Mouse (Mus musculus) thymus, postnatal 36 days (tissue): ENCODE data around the gene Narfl.
"Not testable (repeated sequence)": the region's sequence is repeated elsewhere in the genome, so short reads cannot be mapped to it uniquely, and the experiment has no call there.

ENCODE experiments used
- DNase-seq, 2 experiments: peaks; one replicate each; pipeline ENCODE4 v3.0.0; 2022; ENCODE audit warnings: mixed read lengths in 2 of 2

Narfl gene

GRCm38 (mm10) chr17:25773549-25774120 is at the start of gene Narfl:
TSS of gene Narfl (plus strand) at chr17:25773776.
- DNase-seq, result peak; percentile 95 to 97

DNA sequence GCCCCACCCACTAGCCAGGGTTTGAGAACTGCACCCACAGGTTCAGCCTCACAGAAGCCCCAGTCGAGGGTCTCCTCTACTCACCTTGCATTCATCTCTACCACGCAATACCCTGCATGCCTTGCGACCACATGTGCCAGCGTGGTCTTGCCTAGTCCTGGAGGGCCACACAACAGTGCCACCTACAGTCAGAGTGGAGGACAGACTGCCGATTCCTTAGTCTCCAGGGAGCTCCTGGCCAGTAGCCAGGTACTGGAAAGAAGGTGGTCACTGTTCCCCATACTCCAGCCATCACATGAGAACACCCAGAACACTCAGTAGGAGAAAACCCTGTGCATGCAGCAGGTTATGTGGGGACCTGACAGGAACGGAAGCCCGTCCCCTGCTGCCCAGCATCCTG is 49.7 kb upstream of the Narfl start:
- DNase-seq, result no peak

- no peak for DNase-seq
These were observed 48.3 kb upstream of the Narfl start for GRCm38 (mm10) chr17:25725264-25725663.

DNA sequence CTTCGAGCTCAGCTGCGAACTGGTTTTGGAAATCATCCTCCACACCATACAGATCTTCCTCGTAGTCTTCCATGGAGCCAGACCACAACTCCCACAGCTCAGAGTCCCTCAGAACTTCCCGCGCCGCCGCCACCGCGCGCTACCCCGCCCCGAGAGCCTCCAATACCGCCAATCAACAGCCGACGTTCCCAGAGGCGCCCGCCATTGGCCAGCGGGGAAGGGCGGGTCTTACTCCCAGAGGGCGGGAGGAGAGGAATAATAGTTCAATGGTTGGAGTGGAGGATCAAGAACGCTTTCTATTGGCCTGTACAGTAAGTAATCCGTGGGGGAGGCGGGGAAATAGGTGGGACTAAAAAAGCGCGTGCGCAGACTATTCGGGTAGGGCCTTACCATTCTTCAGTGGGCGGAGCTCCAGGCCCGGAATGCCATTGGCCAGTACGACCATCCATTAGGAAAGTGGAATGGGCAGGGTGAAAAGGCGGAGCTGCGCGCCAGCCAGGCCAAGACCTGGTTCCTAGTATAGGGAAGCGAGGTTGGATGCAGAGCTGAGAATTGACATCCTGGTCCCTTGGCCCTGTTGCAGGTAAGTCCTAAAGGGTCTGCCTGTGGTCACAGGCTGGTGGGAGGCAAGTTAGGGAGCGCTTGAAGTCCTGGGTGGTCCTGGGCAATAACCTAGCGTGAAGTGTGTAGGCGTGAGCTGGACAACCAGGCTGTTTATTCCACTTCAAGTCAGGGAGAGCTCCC is 46.1 kb upstream of the Narfl start, which contains the start of the genes Chtf18 and Rpusd1:
Gene Chtf18, minus strand, starts transcription at position 155 of the 744 bp plus-strand sequence.
Gene Rpusd1, plus strand, starts transcription at position 406 of the 744 bp plus-strand sequence.
- DNase-seq, result peak; percentile 96 to 98

GRCm38 (mm10) chr17:25728009-25728270 is 45.6 kb upstream of the Narfl start:
- DNase-seq, result no peak

- peak; percentile 75 to 76 for DNase-seq
These were observed 41.5 kb upstream of the Narfl start for GRCm38 (mm10) chr17:25732082-25732481.

- no peak for DNase-seq
These were observed 38.3 kb upstream of the Narfl start for GRCm38 (mm10) chr17:25735246-25735645.

- no peak for DNase-seq
These were observed 37.8 kb upstream of the Narfl start, which contains the start of gene Mslnl for GRCm38 (mm10) chr17:25735745-25736144. TSS of gene Mslnl (plus strand) at chr17:25736042.

- no peak for DNase-seq
These were observed 34.7 kb upstream of the Narfl start for GRCm38 (mm10) chr17:25738861-25739260.

DNA sequence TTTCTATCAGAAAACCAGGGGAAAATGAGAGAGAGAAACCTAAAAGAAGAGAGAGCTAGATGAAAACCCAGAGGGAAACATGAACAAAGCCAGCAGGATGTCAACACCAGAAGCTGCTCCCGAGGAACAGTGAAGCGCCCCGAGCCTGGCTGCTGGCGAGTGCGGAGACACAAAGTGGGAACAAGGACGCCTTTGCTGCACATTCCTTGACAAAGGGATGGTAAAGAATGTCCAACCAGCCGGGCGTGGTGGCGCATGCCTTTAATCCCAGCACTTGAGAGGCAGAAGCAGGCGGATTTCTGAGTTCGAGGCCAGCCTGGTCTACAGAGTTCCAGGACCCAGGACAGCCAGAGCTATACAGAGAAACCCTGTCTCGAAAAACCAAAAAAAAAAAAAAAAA is 32.1 kb upstream of the Narfl start:
- DNase-seq, result not testable (repeated sequence)

- no peak for DNase-seq
These were observed 29.7 kb upstream of the Narfl start for GRCm38 (mm10) chr17:25743831-25744230.

- no peak for DNase-seq
These were observed 29.3 kb upstream of the Narfl start for GRCm38 (mm10) chr17:25744311-25744710.

GRCm38 (mm10) chr17:25748238-25748637 is 25.3 kb upstream of the Narfl start:
- no peak for DNase-seq

DNA sequence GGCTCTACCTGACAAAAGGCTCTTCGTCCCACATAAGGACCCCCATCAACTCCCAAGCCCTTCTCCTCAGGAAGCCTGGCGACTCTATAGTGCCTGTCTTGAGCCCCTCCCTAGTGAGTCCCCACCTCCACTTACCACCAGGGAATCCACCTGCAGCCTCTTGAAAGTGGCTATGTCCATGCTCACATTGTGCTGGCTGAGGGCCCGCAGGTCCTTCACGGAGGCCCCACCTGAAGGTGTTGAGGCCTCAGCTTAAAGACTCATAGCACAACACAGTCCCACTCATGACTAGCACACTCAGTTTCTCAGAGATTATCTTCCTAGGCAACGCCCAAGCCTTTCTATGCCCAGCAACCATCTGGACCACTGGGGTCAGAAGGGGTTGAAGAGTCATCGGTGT is 24.3 kb upstream of the Narfl start:
- DNase-seq, result no peak

GRCm38 (mm10) chr17:25751446-25751845 is 22.1 kb upstream of the Narfl start:
- no peak for DNase-seq

DNA sequence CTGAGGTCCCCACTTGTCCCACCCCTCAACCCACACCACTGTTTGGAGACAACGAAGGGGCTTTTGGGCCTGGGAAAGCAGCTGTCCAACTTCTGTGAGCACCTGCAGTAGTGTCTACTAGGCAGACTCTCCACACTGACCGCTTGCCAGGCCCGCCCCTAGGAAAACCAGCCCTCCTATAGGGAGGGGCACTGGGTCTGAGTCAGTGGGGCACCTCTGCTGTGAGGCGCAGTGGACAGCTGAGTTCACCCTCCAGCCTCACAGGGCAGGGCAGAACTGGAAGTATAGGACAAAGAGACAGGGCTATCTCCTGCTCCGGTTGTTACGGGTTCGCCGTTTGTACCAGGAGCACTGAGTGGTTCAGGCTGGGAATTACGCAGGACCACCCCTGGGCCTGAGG is 19.3 kb upstream of the Narfl start, which contains the start of gene Msln:
Gene Msln, minus strand, starts transcription at position 138 of the 400 bp plus-strand sequence.
- no peak for DNase-seq

GRCm38 (mm10) chr17:25755086-25755485 is 18.5 kb upstream of the Narfl start:
- DNase-seq, result no peak

DNA sequence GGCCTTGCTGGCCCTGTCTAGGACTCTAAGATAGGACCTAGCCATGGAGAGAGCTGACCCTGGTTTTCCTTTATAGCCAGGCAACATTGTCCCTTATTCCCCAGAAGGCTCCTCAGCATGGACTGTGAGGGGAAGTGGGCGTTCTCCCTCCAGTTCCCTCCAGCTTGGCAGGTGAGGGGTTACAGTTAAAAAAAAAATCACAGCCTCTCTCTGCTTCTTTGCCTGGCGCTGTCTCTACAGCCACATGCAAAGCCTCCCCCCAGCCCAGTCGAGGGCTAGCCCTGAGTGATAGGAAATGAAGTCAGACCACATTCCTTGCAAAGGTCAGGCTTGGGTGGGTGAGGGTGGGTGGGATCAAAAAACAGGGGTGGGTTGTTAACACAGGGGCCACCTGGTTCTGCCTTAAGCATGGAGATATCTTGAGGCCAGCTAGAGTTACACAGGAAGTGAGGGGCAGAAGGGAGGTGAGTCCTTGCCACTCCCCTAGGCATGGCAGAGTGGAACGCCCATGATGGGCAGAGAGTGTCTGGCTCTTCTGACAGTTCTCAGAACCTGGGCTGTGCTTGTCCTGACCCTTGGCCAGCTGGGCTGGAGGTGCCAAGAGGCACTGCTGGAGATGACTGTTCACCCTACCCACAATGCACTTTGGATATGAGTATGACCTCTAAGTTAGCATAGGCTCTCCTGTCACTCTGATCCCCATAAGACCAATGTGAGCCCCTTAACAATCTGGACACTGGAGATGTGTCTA is 17.8 kb upstream of the Narfl start:
- no peak for DNase-seq

DNA sequence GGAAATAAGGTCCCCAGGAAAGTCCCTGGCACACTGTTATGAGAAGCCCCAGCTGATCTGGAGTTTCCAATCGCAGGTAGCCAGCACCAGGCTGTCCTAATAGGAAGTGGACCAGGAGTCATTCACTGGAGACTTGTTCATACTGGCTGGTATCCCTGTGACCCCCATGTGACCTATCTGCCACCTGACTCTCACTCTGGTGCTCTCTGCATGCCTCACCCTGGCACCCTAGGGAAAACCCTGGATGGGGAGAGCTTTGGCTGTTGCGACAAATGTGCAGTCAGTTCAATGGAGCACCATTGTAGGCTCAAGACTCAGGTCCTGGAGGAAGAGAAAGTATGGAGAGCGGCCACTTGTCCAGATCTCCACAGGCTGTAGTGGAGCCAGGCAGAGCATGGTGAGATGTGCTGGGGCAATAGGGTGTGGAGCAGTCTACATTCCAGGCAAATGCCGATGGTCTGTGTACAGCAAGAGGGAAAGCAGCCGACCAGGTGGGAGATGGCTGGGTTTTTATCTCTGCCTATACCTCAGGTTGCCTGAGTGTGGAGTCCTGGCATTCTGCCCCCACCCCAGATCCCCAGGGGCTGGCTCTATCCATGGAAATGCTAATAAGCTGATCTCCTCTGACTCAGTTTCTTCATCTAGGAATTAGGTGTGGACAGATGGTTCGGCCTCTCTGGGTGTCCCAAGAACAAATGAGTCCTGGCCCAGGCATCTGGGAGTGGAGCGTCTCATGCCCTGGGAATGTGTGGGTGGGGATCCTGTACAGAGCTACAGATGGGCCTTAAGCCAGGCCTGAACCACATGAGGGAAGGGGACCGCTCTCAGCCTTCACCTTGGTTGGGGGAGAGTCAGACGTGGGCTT is 17.0 kb upstream of the Narfl start:
- DNase-seq, result no peak

DNA sequence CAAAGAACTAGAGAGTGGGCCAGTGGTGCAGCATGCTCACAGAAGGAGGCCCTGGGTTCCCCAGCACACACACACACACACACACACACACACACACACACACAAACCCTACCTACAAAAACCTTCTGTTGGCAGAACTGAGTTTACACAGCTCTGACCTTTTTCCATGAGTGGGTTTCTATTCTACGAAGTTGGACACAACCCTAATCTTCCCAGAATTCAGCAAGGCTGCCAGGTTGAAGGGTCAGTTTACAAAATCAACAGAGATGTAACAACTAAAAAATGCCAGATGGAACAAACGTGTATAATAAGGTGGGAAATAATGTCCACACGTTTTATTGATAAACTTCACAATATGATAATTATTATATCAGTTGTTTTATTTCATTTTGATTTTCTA is 15.9 kb upstream of the Narfl start:
- DNase-seq, result no peak

DNA sequence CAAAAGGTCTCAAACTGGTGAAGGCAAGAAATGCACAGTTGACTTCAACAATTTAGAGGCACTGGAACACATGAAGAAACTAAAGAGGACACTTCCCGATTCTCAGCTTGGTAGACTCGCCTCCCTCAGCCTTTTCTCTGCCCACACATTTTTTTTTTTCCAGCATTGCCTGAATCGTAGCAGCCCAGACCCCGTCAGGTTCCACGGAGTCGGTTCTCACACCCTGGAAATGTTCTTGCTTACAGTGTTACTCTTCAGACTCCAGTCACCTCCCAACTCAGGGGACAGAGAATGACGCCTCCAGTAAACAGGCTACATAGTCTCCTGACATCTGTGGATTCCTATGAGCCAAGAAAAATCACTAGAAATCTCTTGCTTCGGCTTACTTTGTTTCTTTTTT is 13.4 kb upstream of the Narfl start:
- DNase-seq, result no peak

DNA sequence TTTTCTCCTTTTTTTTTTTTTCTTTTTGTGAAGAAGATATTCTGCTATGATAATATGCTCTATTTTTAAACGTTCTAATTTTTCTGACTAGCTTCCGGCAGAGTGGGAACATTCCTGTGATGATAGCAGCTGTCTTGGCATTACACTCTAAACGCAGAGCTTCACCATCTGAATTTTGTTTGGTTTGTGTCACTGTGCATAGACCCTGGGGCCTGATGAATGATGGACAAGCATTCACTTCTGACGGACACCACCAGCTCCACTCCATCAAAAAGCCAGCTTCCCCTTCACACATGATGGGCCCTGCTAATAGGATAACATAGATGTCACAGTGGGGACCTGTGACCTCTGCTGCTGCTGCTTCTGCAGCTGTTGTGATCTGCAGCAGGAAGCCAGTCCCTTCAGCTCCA is 12.0 kb upstream of the Narfl start:
- DNase-seq, result no peak

DNA sequence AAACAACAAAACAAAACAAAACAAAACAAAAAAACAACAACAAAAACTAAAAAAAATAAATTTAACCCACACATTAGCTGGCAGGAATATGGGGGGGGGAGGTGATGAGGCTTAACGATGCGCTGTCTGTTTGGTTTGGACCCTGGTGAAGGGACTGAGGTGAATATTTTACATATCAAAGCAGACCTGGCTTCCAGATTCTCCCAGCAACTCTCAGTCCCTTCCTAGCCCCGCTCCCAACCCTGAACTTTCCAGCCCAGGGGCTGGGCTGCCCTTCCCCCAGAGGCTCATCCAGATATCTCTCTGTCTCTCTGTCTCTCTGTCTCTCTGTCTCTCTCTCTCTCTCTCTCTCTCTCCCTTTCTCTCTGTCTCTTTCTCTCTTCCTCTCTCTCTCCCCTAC is 11.0 kb upstream of the Narfl start:
- DNase-seq, result no peak
